Mouse (Mus musculus) lung, postnatal 25 days (tissue): ENCODE data around the gene Mlst8.

Source experiments
- DNase-seq: peaks from one replicate; pipeline ENCODE4 v3.0.0; 2022; ENCODE audit warnings: low spot score

Mlst8 gene

DNA sequence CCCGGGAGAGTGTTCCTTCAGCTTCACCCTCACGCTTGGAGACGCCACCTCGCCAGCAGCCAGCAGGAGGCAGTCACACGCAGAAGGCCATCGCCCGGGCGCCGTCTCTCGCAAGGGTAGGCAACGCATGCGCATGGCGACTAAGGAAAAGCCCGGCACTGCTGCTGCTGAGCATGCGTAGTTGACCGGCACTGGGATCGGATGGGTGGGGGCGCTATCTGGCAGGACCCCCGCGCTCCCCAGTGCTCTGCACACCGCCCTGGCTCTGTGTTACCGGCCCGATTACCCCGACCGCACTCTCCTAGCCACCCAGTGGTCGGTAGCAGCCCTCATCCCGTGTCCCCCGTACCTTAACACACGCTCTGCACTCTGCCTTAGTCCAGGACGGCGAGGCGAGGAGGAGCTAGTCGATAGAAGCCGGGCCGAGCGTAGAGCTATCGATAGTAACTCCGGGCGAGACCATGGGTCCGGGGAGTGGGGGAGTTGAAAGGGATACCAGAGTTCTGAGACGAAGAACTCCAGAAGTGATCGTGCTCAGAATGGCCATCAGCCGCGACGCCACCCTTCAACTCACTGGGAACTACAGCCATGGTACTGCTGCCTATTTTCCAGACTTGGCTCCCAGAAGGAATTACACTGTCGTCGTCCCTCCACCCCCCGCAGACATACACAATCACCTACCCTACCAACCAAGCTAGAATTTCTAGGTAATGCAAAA is at the start of gene Mlst8:
Mlst8 (minus strand) TSS at position 416 of the 718 bp plus-strand sequence.
- peak; percentile 97 for DNase-seq

DNA sequence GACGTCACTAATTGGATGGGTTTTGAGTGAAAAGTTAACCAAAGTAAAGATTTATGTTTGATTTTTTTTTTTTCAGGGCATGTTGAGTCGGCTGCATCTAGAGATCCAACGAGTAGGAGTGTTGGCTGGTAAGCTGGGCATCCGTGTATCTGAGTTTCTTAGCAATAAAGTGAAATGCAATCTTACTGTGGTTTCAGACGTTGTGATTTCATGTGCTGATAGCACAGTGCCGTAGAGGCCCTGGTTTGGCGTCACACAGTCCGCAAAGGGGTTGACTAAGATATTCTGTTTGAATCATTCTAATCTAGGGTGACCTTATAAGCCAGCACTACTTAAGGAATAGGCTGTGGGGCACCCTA is 49.7 kb upstream of the Mlst8 start:
- no peak for DNase-seq

DNA sequence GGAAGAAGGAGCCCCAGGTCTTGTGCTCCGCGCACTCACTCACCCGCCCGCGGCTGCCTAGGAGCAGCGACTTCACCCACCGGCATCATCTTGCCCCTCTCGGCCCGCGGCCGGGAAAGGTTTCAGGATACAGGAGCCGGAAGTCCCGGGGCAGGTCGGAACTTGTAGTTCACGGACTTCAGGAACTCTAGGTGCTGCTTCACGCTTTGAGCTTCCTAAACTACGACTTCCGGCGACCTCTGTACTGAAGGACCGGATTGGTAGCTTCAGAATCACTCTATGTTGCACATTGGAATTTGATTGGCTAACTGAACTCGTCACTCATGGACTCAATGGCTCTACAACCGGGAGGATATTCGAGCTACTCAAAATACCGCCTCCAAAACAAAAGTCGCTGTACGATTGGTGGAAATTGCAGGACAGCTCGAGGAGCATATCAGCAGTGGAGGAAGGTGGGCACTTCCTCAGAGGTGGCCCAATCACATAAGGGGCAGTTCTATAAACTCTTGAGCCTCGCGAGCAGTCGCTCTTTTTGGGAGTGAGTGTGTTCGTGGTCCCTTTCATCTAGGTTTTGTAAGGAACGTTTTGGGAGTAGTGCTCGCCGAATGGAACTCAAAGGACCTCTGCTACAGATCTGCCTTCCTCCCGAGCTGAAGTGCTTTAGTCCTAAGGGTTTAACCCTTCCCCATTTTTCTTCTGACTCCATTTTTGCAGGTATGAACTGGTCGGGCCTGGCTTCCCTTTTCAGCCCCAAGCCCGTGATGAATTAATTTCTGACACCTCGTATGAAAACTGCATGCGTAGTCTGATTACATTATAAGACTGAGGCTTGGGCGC is 49.1 kb upstream of the Mlst8 start, which contains the start of gene Traf7:
Traf7 (minus strand) TSS at position 216 of the 837 bp plus-strand sequence.
- DNase-seq = peak; percentile 100

DNA sequence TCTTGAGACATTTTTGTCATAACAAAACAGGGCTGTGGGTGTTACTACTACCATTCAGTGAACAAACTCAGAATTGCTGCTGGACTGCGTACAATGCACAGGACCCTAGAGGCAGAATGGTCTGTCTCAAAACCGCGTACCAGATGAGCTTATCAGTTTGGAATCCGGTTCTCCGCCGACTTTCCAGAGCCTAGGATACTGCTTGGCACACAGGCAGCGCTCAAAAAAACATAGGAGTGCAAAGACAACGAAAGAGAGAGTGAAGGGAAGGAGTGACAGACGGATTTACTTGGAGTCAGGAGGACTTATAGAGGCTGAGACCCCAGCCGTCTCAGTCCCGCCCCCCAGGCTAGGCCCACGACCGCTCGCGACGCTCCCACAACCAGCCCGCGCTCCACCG is 48.4 kb upstream of the Mlst8 start:
- no peak for DNase-seq

DNA sequence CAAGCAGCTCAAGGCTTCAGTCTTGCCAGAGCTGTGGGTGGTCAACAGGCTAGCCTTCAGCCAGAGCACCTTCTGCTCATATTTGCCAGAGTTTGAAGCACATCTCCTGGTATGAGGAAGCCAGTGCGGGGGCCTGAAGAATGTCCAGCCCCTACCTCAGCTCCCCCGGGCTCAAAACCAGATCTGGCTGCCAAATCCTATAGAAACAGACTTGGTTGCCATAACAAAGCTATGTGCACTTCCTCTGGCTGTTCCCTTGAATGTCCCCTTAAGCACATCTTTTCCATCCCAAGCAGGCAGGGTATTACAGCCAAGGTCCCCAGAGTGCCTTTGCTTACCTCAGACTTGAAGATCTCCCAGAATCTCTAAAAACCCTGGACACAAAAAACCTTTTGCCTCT is 45.9 kb upstream of the Mlst8 start:
- DNase-seq = no peak

DNA sequence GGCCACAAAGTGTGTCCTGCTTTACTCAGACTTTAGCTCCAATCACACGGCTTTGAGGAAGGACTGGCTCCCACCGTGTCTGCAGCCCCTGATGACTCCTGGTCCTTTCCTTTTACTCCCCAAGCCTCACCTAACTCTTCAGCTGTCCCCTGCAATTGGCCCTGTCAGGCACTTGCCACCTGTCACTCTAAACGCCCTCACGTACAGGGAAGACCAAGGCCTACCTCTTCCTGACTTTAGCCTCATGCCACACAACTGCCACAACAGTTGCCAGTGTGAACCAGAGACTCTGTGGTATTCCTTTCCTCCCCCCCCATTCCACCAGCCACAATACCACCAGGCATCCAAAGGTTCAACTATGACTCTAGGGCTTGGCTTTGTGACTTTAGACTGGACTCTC is 41.6 kb upstream of the Mlst8 start:
- DNase-seq = no peak

DNA sequence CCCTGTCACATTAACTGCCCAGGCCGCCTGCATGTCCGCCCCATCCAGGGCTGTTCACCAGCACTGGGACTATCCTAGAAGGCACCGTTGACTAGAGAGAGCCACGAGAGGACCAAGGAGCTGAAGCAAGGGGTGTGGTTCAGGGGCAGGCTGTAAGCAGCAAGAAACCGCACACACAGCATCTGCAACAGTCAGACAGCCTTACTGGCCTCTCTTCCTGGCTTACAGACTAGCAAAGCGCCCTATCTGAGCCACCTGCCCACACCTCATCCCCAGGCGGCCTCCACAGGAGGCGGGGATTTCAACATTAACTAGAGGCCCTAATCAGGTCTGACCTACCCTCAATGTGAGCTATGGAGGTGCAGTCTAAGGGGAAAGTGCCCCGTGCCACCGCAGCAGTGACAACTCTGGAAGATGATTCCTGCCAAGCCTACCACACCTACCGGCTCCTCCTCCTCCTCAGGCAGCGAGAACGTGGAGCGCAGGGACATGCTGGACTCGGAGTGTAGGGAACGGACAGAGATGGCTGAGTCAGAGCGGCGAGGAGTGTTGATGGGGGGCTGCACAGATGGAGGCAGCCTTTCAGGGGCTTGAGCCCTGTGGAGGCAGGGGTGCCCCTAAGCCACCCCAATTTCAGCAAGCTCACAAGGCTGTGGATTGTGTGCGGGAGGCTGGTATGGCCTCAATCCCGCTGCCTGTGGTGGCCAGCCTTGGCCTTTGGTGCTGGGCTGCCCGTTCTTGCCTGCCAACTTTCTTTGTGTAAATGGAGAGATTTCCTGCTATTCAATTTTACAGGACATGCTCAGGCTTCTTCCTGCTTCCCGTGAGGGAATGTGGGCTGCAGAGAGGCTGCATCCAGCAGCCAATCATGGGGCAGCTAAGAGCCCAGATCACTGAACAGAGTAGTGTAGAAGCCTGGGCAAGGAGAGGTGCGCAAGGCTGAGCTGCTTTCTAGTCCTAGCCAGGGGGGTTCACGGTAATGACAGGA is 35.7 kb upstream of the Mlst8 start:
- DNase-seq = peak; percentile 65

DNA sequence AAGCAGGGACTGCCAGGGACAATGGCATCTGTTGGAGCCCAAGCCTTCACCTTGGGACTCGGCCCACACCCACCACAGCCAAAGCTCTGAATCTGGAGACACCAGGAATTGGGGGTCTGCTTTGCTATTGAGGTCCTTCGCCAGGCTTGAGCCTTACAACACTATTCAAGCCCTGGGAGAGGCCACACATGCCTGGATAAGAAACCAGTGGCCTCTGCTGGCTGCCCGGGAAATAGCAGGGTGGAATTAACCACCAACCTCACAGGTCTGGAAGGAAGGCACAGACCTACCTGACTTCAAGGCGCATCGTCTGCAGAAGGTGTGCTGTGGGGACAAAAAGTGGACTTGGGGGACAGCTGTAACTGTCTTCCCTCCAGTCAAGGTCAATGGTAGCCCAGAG is 34.7 kb upstream of the Mlst8 start:
- DNase-seq = peak; percentile 56

DNA sequence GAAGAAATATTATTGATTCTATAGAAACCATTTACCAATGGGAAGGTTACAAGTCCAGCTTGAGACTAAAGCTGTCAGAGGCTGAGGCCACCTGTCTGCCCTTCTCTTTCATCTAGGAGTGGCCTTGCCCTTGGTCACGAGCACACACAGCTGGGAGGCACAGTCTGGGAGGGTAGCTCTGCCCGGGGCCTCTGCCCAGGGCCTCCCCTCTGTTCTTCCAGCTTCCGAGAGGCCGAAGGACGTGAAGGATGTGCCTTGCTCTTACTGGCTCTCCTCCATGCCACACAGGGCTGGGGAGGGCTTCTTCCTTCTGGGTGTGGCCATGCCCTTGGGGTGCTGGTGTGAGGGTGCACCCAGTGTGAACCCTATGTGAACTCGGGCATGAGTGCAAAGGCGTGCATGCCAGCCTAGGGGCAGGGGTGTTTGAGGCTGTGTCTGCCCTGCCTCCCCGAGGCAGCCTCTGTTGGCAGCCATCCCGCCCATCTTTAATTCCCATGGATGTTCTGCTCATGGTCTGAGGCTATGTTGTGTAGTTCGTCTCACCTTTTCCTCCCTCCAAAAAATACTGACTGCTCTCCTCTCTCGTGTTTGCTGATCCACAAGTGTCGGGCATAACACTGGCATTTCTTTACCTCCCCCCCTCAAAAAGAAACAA is 29.1 kb upstream of the Mlst8 start:
- DNase-seq = no peak

DNA sequence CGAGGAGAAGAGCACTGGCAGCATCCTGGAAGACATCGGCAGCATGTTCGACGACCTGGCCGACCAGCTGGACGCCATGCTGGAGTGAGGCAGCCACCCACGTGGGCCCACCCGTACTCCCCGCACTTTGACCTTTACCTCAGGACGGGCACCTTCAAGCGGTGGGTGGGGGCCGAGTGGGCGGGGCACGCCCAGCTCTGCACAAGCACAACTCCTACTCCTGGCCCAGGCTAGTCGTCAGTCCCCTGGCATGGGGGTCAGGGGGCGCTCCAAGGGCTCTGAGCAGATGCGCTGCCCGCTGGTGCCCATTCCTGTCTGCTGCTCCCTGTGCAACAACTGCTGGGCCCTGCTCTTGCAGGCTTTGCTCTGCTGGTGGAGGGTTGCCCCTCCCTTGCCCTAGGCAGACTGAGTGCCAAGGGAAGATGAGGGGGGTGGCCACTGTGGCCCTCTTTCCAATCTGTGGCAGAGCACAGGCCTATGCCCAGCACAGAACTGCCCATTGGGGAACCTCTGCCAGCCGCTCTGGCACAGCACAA is 28.3 kb upstream of the Mlst8 start:
- DNase-seq = no peak

DNA sequence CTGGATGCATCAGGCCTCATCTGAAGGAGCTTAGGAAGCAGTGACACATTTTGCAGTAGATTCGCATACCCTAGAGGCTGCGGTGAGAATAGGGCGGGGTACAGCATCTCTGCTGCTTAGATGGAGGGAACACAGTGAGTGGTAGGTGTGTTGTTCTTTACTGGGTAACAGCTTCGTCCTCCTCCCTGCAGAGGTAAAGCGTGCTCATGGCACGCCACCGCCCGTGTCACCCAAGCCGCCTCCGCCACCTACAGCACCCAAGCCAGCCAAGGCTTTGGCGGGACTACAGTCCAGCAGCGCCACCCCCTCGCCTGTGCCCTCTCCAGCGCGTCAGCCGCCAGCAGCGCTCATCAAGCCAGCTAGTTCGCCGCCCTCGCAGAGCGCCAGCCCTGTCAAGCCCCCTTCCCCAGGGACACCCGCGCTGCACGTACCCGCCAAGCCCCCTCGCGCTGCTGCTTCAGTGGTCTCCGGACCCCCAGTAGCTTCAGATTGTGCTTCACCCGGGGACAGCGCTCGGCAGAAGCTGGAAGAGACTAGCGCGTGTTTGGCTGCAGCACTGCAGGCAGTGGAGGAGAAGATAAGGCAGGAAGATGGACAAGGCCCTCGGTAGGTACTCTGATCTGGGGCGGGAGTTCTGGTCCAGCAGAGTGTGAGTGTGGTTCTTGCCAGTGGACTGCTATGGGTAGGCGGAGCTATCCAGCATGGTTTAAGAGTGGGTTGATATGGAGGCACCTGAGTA is 27.6 kb upstream of the Mlst8 start:
- no peak for DNase-seq

DNA sequence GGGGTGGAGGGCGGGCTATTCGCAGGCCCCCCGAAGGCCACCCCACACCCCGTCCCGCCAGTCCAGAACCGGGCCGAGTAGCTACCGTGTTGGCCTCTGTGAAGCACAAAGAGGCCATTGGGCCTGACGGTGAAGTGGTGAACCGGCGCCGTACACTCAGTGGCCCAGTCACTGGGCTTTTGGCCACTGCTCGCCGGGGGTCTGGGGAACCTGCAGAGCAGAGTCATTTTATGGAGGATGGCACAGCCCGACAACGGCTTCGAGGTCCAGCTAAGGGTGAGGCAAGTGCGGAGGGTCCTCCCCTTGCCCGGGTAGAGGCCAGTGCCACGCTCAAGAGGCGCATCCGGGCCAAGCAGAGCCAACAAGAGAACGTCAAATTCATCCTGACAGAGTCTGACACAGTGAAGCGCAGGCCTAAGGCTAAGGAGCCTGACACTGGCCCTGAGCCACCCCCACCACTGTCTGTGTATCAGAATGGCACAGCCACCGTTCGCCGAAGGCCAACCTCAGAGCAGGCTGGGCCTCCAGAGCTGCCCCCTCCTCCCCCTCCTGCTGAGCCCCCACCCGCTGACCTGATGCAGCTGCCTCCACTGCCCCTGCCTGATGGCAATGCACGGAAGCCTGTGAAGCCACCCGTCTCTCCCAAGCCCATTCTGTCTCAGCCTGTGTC is 26.5 kb upstream of the Mlst8 start:
- DNase-seq = no peak

DNA sequence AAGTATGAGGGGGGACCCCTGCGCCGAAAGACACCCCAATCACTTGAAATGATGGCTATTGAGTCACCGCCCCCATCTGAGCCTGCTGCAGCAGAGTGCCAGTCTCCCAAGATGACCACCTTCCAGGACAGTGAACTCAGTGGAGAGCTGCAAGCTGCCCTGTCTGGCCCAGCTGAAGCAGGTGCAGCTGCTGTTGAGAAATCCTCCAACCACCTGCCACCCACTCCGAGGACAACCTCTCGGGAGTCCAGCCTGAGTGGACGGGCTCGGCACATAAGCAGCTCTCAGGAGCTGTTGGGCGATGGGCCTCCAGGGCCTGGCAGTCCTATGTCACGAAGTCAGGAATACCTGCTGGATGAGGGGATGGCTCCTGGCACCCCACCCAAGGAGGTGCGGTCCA is 25.2 kb upstream of the Mlst8 start:
- no peak for DNase-seq

DNA sequence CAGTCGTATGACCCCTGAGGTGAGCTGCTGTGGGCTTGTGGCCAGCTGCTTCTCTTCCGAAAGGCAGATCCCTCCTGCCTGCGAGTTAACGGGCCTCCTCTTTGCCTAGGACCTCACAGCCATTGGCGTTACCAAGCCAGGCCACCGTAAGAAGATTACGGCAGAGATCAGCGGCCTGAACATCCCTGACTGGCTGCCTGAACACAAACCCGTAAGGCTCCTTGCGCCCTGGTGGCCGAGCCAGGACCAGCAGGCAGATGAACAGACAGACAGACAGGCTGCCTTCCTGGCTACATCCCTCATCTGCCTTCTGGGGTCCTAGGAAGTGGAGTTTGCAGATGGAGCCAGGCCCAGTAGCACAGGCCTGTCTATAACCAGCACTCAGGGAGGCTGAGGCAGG is 23.3 kb upstream of the Mlst8 start:
- no peak for DNase-seq

DNA sequence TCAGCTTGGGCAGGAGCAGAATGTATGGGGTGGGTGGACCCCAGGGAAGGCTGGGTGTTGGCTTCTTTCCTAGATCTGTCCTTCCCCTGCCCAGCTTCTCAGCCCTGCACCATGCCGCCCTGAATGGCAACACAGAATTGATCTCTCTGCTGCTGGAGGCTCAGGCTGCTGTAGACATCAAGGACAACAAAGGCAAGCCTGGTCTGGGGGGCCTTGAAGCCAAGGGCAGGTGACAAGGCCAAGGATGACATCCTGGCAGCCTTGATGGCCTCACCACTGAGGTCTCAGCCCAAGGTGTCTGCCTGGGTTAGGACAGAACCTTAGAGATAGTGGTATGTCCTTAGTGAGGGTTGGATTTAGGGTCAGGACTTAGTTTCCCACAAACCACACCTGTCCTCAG is 17.1 kb upstream of the Mlst8 start:
- DNase-seq = no peak

DNA sequence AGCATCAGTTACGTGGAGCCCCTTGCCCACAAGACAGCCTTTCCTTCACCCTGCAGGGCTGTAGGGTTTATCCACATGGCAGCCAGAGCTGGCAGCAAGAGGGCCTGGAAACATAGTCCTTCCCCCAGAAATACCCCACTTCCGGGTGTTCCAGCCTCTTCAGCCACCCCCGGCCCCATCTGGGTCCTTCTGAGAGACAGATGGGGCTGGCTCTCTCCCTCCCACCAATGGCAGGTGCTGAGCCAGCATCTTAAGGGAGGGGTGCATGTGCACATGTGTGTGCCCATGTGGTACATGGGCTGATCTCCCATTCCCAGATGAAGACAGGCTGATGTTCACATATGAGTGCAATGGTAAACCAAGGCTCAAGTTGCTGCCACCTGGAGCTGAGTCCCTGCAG is 16.6 kb upstream of the Mlst8 start:
- no peak for DNase-seq

DNA sequence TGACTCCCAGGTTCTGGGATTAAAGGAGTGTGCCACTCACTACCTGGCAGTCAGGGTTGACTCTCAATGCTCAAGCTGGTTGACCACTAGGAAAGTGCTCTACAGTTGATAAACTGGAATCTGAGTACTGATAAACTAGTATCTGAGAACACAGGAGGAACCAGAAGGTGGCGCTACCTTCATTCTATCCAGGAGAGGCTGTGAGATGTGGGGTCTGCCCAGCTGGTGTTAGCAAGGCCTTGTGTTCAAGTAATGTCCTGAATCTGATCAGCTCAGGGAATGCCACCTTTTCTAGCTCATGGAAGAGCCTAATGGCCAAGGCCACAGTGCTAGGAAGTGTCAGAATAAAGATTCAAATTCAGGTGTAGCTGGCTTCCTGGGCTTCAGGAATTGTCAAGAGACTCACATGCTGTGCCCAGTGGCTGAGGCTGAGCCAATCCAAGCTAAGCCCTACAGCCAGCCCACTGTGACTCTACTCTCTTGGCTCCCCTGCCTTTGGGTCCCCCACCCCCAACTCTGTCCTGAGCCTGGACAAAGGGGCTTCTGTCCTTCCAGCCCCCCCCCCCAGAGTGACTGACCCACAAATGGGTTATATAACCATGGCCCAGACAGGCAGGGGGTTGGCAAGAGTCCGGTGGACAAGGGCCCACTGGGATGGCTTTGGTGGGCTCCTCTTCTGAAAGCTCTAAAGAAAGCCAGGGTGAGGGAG is 15.9 kb upstream of the Mlst8 start:
- DNase-seq = peak; percentile 55

DNA sequence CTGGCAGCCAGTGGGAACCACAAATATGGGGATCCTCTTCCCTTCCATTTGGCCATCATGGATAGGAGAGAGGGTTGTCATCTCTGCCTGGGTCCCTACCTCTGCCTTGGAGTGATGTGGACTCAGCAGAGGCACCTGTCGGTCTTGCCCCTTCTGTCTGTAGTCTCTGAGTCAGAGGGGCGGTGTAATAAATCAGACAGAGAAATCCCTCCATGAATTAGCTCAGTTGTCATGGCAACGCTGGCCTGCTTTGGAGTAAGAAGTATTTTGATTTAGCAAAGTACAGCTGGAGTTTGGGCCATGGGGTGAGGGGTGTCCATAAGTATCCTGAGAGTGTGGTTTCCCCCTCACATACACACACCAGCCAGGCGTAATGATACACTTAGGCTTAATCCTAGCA is 11.5 kb upstream of the Mlst8 start:
- no peak for DNase-seq

DNA sequence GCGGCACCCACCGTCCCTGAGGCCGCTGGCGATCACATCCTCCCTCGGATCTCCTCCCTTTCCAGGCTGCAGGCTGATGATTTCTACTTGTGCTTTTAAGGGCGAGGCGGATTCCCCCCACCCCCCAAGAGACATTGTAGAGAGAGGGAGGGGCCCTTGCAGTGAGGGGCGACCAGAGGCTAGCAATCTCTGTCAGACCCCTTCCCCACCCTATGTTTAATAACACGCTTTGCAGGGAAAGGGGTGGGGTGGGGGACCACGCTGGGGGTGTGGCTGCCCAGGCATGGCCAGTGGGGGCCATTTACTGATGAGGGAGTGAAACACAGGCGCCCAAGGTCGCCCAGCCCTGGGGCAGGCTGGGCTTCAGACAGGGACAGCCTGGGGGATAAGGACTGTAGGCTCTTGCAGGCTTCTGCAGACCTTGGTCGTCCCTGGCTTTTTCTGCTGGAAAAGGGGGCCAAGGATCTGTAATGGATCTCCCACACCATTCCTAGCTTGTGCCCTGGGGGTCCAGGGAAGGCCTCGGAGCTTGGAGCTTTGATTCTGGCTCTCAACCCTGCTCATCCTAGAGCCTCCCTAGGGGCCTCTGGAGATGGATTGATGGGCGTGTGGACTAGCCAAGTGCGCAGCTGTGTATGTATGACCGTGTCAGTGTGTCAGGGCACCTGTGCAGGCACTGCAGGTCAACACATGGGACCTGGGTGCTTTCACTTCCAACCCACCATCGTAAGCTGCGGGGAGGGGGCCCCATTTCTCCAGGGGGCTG is 10.6 kb upstream of the Mlst8 start:
- no peak for DNase-seq
